Mouse (Mus musculus): ENCODE results near the gene Rcan2. TPM values are rescaled to one million over a fixed set of nuclear protein-coding genes. Genes with fewer than 3 reads are reported as not detected.

Rcan2 gene
- polyA plus RNA-seq, 1 experiment, result 96.2 TPM

- DNase-seq (ENCODE audit: low read depth), result no peak
- TF ChIP-seq CTCF (IDR thresholded peaks at IDR 0.05; ENCODE audit: borderline replicate concordance, extremely low read depth, insufficient read depth, insufficient read length), result no peak
- TF ChIP-seq POLR2A (IDR thresholded peaks at IDR 0.05; ENCODE audit: borderline replicate concordance, extremely low read depth, insufficient read depth, insufficient read length, poor library complexity, severe bottlenecking), result no peak
Measured at GRCm38 (mm10) chr17:44083156-44083555, 282.0 kb downstream of the Rcan2 start.

- no peak for TF ChIP-seq POLR2A (IDR thresholded peaks at IDR 0.05; ENCODE audit: borderline replicate concordance, extremely low read depth, insufficient read depth, insufficient read length, poor library complexity, severe bottlenecking)
- DNase-seq (ENCODE audit: low read depth), result no peak
Measured at GRCm38 (mm10) chr17:44088226-44088625, 287.1 kb downstream of the Rcan2 start.

Other genes with a start within 250 kb of the Rcan2 start
- 6.4 and 16.5 TPM in 2 replicates for gene Pla2g7, start 233.3 kb upstream of the Rcan2 start, polyA plus RNA-seq (2012; rRNA removed)
- gene Tdrd6, start 171.1 kb upstream of the Rcan2 start, polyA plus RNA-seq (2012; rRNA removed), result 0.83 and 1.6 TPM in 2 replicates
- 66.5 and 70.7 TPM in 2 replicates for gene Slc25a27, start 134.1 kb upstream of the Rcan2 start, polyA plus RNA-seq (2012; rRNA removed)
- 5.3 and 5.5 TPM in 2 replicates for gene Cyp39a1, start 133.9 kb upstream of the Rcan2 start, polyA plus RNA-seq (2012; rRNA removed)